Mouse (Mus musculus) small intestine, adult 2 months (tissue): ENCODE results near the gene Trap1a. TPM values are rescaled to one million over a fixed set of nuclear protein-coding genes. Genes with fewer than 3 reads are reported as not detected.
"Not testable (repeated sequence)": the region's sequence is repeated elsewhere in the genome, so short reads cannot be mapped to it uniquely, and the experiment has no call there.

Source experiments
- H3K27ac ChIP-seq: fragments of 200-500 bp; 2 replicates; pipeline ENCODE4 v1.5.1; 2012; ENCODE audit warnings: low read depth, low read length, control low read depth, inconsistent platforms; ENCODE audit not compliant: insufficient read depth
- H3K27me3 ChIP-seq: fragments of 200-500 bp; 2 replicates; pipeline ENCODE4 v1.6.1; 2012; ENCODE audit warnings: mild to moderate bottlenecking, moderate library complexity, low read length, inconsistent platforms; ENCODE audit not compliant: control insufficient read depth, insufficient read depth
- H3K36me3 ChIP-seq: fragments of 200-500 bp; 2 replicates; pipeline ENCODE4 v1.6.1; 2012; ENCODE audit warnings: mild to moderate bottlenecking, low read length, control low read depth, inconsistent platforms; ENCODE audit not compliant: control insufficient read depth, insufficient read depth
- H3K4me1 ChIP-seq: fragments of 200-500 bp; 2 replicates; pipeline ENCODE4 v1.6.1; 2012; ENCODE audit warnings: low read length, inconsistent platforms, mixed read lengths; ENCODE audit not compliant: control insufficient read depth, insufficient read depth, insufficient read length
- H3K4me3 ChIP-seq: fragments of 200-500 bp; 2 replicates; pipeline ENCODE4 v1.5.1; 2012; ENCODE audit warnings: low read depth, mild to moderate bottlenecking, control low read depth, inconsistent platforms, low read length, moderate library complexity
- CTCF ChIP-seq: fragments of 200-500 bp; IDR thresholded peaks from 2 replicates; pipeline ENCODE4 v1.5.1; 2012; ENCODE audit warnings: low read depth, mild to moderate bottlenecking, control low read depth, inconsistent platforms, low read length, moderate library complexity, mixed read lengths; ENCODE audit not compliant: insufficient replicate concordance, insufficient read length; ENCODE audit errors: extremely low read depth
- POLR2A ChIP-seq: fragments of 200-500 bp; IDR thresholded peaks from 2 replicates; pipeline ENCODE4 v1.6.1; 2012; ENCODE audit warnings: low read depth, mild to moderate bottlenecking, control low read depth, inconsistent platforms, low read length, moderate library complexity
- WGBS: fragments of 180-500 bp; shearing (Covaris S2); methylation state at CpG from one replicate; pipeline ENCODE4 v1.1.7; 2018; 5-methylcytosine and 5-hydroxymethylcytosine counted together
- polyA plus RNA-seq: library from polyadenylated mRNA; depleted of rRNA; stranded (reverse); fragments of >200 nt; gene quantifications from 2 replicates; pipeline ENCODE4 v1.2.3, GENCODE M21; 2012; rRNA removed

Gene Trap1a
- polyA plus RNA-seq, result not detected in 2 replicates

- no peaks in the 10 kb centered on the region for H3K27me3 ChIP-seq
- no peak within 1 kb of the TSS for H3K27ac ChIP-seq
- H3K4me3 ChIP-seq, result no peak within 1 kb of the TSS
- H3K36me3 ChIP-seq, result no peaks in the 10 kb centered on the region
- no peaks in the 10 kb centered on the region for H3K4me1 ChIP-seq
- WGBS, result 90% methylated on average over 24 of the region's 24 CpGs
- TF ChIP-seq CTCF (no peak), POLR2A (no peak)
These were observed at the start of gene Trap1a for GRCm38 (mm10) chrX:139333263-139333994. Gene Trap1a (plus strand): TSS chrX:139333683.

- H3K27me3 ChIP-seq, result no peaks in the 10 kb centered on the region
- H3K36me3 ChIP-seq, result no peaks in the 10 kb centered on the region
- no peak overlapping the region for H3K27ac ChIP-seq
- WGBS, result 19% methylated on average over 2 of the region's 2 CpGs
- H3K4me1 ChIP-seq, result no peaks in the 10 kb centered on the region
- no peak overlapping the region for H3K4me3 ChIP-seq
- TF ChIP-seq POLR2A (no peak), CTCF (no peak)
These were observed 40.4 kb upstream of the Trap1a start for GRCm38 (mm10) chrX:139293114-139293513.

DNA sequence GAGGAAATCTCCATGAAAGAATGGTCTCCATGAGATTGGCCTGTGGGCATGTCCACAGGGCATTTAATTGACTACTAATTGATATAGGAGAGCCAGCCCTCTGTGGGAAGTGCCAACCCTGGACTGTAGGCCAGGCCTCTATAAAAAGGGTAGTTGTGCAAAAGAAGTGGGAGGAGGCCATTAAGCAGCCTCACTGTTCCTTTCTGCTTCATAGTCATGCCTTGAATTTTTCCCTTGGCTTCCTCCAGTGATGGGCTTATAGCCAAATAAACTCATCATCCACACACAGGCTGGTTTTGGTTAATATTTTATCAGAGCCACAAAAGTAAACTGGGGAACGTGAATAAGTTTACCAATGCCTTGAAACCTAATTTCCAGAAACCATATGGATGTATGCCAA is 38.2 kb upstream of the Trap1a start:
- Histone ChIP-seq H3K36me3 (no peaks in the 10 kb centered on the region), H3K4me1 (no peaks in the 10 kb centered on the region), H3K27me3 (no peaks in the 10 kb centered on the region), H3K4me3 (no peak overlapping the region), H3K27ac (no peak overlapping the region)
- TF ChIP-seq CTCF (no peak), POLR2A (no peak)
- 25% methylated on average over 1 of the region's 1 CpGs for WGBS

GRCm38 (mm10) chrX:139317356-139317755 is 16.1 kb upstream of the Trap1a start:
- WGBS, result 80% methylated on average over 5 of the region's 5 CpGs
- H3K27me3 ChIP-seq, H3K4me3 ChIP-seq, H3K4me1 ChIP-seq, H3K36me3 ChIP-seq, H3K27ac ChIP-seq: not testable (repeated sequence)

- Histone ChIP-seq H3K36me3 (no peaks in the 10 kb centered on the region), H3K4me3 (no peak overlapping the region), H3K27me3 (no peaks in the 10 kb centered on the region), H3K27ac (no peak overlapping the region), H3K4me1 (no peaks in the 10 kb centered on the region)
- 93% methylated on average over 9 of the region's 9 CpGs for WGBS
- no peak for TF ChIP-seq POLR2A
- no peak for TF ChIP-seq CTCF
These were observed 900 bp upstream of the Trap1a start for GRCm38 (mm10) chrX:139332583-139332982.

DNA sequence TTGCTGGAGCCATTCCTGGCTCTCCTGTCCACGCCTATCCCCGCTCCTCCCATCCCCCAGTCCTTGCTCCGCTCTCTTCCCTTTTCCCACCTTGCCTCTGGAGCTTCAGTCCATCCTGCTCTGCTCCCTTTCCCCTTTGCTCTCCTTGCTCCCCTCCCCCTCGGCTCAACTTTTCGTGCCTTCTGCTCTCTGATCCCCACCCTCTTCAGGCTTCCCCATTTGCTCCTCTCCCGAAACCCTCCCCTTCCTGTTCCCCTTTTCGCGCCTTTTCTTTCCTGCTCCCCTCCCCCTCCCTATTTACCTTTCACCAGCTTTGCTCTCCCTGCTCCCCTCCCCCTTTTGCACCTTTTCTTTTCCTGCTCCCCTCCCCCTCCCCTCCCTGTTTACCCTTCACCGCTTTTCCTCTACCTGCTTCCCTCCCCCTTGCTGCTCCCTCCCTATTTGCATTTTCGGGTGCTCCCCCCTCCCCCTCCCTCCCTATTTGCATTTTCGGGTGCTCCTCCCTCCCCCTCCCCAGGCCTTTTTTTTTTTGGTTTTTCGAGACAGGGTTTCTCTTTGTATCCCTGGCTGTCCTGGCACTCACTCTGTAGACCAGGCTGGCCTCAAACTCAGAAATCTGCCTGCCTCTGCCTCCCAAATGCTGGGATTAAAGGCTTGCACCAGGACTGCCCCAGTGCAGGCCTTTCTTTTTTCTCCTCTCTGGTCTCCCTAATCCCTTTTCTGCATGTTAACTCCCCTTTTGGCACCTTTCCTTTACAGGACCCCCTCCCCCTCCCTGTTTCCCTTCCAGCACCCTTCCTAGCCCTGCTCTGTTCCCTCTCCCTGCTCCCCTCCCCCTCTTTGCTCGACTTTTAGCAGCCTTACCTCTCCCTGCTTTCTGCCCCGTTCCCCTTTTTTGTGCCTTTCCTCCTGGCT is 1.3 kb downstream of the Trap1a start:
- 79% methylated on average over 14 of the region's 14 CpGs for whole genome bisulfite sequencing
- Histone ChIP-seq H3K4me1 (no peaks in the 10 kb centered on the region), H3K36me3 (no peaks in the 10 kb centered on the region), H3K27me3 (no peaks in the 10 kb centered on the region), H3K4me3 (no peak overlapping the region), H3K27ac (no peak overlapping the region)
- TF ChIP-seq POLR2A (no peak), CTCF (no peak)

DNA sequence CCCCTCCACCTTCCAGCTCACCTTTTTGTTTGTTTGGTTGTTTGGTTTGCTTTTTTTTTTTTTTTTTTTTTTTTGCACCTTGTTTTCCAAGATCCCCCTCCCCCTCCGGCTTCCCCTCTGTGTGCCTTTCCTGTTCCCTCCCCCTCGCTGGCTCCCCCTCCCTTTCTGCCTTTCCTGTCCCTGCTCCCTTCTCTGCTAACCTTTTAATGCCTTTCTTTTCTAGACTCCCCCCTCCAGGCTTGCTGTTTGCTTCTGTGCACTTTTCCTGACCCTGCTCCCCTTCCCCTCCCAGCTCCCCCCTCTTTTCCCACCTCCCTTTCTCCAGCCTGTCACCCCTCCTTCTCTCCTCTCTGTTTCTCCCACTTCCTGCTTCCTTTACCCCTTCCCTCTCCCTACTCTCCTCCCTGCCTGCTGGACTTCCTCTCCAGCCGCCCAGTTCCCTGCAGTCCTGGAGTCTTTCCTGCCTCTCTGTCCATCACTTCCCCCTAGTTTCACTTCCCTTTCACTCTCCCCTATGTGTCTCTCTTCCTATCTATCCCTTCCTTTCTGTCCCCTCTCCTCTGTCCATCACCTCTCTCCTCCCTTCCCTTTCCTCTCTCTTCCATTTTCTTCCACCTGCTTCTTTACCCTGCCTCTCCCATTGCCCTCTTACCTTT is 2.1 kb downstream of the Trap1a start:
- no peaks in the 10 kb centered on the region for H3K4me1 ChIP-seq

More for the DNA sequence above, 2.1 kb downstream of the Trap1a start:
- H3K36me3 ChIP-seq, result no peaks in the 10 kb centered on the region
- TF ChIP-seq CTCF, result no peak
- TF ChIP-seq POLR2A, result no peak
- no peak overlapping the region for H3K27ac ChIP-seq
- H3K27me3 ChIP-seq, result no peaks in the 10 kb centered on the region
- no peak overlapping the region for H3K4me3 ChIP-seq
- 69% methylated on average over 3 of the region's 3 CpGs for WGBS
